Mouse (Mus musculus): ENCODE measurements around the gene Rassf3. TPM values are rescaled to one million over a fixed set of nuclear protein-coding genes. Genes with fewer than 3 reads are reported as not detected.

Gene Rassf3
- 107 TPM for total RNA-seq (2023)

DNA sequence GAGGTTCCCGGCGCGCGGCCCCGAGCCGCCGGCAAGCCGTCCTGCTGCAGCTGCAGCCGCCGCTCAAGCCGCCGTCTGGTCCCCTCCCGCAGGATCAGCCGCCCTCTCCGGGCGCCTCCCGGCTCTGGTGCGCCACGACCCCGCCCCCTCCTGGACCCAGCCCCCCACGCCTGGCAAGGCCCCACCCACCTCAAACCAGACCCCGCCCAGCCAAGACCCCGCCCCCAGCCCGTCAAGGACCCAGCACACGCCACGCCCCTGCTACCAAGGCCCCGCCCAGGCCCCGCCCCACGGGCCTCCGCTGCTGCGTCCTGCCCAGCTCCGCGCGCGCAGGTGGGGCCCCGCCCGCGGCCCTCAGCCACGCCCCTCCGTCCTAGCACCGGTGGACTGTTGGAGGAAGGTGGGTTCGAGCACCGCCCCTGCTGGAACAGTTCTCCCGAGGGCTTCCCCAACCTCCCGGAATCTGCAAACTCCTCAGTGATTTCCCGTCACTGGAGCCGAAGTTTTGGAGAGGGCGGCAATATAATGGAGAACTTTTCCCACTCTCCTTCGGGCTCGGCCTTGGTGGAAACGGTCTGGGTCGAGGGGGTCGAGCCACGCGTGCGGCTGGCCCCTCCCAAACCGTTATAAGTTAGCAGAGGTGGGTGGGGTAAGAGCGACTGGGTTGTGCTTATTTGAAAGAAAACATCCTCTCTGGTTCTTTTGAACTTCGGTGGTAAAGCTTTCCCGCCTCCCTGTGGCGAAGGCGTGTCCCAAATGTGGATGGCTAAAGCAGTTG lies at the start of gene Rassf3:
TSS of gene Rassf3 (minus strand) at position 158 of the 778 bp plus-strand sequence.

DNA sequence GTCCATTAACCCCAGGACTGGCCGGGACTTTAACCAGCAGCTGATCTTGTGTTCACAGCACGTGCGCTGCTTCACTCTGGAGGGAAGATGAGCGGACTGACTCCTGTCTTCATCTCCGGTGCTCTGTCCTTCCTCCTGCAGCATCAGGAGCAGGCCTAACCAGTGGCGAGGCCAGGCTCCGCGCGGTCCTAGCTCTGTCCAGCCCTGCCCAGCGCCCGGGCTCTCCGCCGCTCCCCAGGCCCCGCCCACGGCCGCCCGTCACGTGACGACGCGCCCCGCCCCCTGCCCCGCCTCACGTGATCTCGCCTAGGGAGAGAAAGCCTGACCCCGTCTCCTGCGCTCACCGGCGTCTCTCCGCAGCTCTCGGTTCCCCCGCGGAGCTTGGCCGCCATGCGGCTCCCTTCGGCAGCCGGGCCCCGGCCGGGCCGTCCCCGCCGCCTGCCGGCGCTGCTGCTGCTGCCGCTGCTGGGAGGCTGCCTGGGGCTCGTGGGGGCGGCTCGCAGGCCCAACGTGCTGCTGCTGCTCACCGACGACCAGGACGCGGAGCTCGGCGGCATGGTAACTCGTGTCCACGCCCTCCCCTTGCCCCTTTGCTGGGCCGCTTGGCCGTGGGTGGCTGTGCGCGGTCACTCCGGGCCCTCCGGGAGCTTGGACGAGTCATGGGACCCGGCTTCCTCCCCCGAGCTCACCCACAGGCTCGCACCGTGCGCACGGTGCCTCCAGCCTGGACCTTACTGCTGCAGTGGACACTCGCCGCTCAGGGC lies 111.2 kb downstream of the Rassf3 start, which contains the start of gene Gns:
TSS of gene Gns (plus strand) at position 290 of the 764 bp plus-strand sequence.

Other genes starting within 250 kb of the Rassf3 start
- 15.9 TPM for gene Tbc1d30, start 125.1 kb downstream of the Rassf3 start, total RNA-seq (2023)
- 79.1 TPM for gene Gns, start 111.3 kb downstream of the Rassf3 start, total RNA-seq (2023)
- gene Tbk1, start 110.4 kb upstream of the Rassf3 start, total RNA-seq (2023): 118 TPM
- gene Xpot, start 150.0 kb upstream of the Rassf3 start, total RNA-seq (2023): 31.7 TPM
- not detected for gene D930020B18Rik, start 165.2 kb upstream of the Rassf3 start, total RNA-seq (2023)

All from CD4-positive naive resting alpha-beta T cell, adult 76 days (primary cell).